Mouse (Mus musculus) myocyte (in vitro differentiated cells): ENCODE measurements around the gene Tubb5. TPM values are rescaled to one million over a fixed set of nuclear protein-coding genes. Genes with fewer than 3 reads are reported as not detected.

Source experiments
- H3K27me3 ChIP-seq: one replicate; pipeline ENCODE4 v1.6.1; 2011; ENCODE audit not compliant: control insufficient read depth, insufficient read depth, insufficient read length
- H3K36me3 ChIP-seq: one replicate; pipeline ENCODE4 v1.6.1; 2011; ENCODE audit not compliant: control insufficient read depth, insufficient read depth
- H3K4me2 ChIP-seq: one replicate; pipeline ENCODE4 v1.6.1; 2011; ENCODE audit warnings: low read depth, control low read depth
- H3K4me3 ChIP-seq: one replicate; pipeline ENCODE4 v1.5.1; 2011; ENCODE audit warnings: mild to moderate bottlenecking, control low read depth, moderate library complexity
- H3K79me2 ChIP-seq: one replicate; pipeline ENCODE4 v1.6.1; 2011; ENCODE audit not compliant: control insufficient read depth, insufficient read depth
- H3ac ChIP-seq: one replicate; pipeline ENCODE4 v1.6.1; 2011; ENCODE audit not compliant: control insufficient read depth, insufficient read length
- CEBPB ChIP-seq: IDR thresholded peaks from 2 replicates; pipeline ENCODE4 v1.6.1; 2011; ENCODE audit warnings: mild to moderate bottlenecking, moderate library complexity; ENCODE audit not compliant: poor library complexity, insufficient read depth, severe bottlenecking
- E2F4 ChIP-seq: IDR thresholded peaks from one replicate; pipeline ENCODE4 v1.6.1; 2011; ENCODE audit warnings: mild to moderate bottlenecking, control low read depth, moderate library complexity; ENCODE audit not compliant: insufficient read depth
- MAX ChIP-seq: IDR thresholded peaks from one replicate; pipeline ENCODE4 v1.6.1; 2011; ENCODE audit warnings: low read depth, mild to moderate bottlenecking, control low read depth
- MYOD1 ChIP-seq, 3 experiments: IDR thresholded peaks; one replicate each; pipeline ENCODE4 v1.6.1; 2011; ENCODE audit warnings: control low read depth in 2 of 3, low read depth in 2 of 3, mild to moderate bottlenecking in 2 of 3, moderate library complexity in 1 of 3; ENCODE audit not compliant: insufficient read length in 2 of 3, control insufficient read depth in 1 of 3
- MYOG ChIP-seq, 3 experiments: IDR thresholded peaks; one replicate each; pipeline ENCODE4 v1.6.1; 2011; ENCODE audit warnings: control low read depth in 2 of 3, low read depth in 2 of 3, mild to moderate bottlenecking in 2 of 3; ENCODE audit not compliant: insufficient read length in 2 of 3, control insufficient read depth in 1 of 3, insufficient read depth in 1 of 3
- POLR2A ChIP-seq: IDR thresholded peaks from one replicate; pipeline ENCODE4 v1.6.1; 2011; ENCODE audit warnings: low read depth, mild to moderate bottlenecking, control low read depth, moderate library complexity; ENCODE audit not compliant: insufficient read length
- POLR2AphosphoS2 ChIP-seq: IDR thresholded peaks from one replicate; pipeline ENCODE4 v1.6.1; 2011; ENCODE audit warnings: low read depth, control low read depth; ENCODE audit not compliant: insufficient read length
- REST ChIP-seq: IDR thresholded peaks from one replicate; pipeline ENCODE4 v1.6.1; 2011; ENCODE audit warnings: mild to moderate bottlenecking, control low read depth, moderate library complexity; ENCODE audit not compliant: insufficient read depth, insufficient read length
- SRF ChIP-seq: IDR thresholded peaks from one replicate; pipeline ENCODE4 v1.6.1; 2011; ENCODE audit warnings: low read depth; ENCODE audit not compliant: control insufficient read depth, insufficient read length
- TCF12 ChIP-seq: IDR thresholded peaks from one replicate; pipeline ENCODE4 v1.6.1; 2011; ENCODE audit warnings: mild to moderate bottlenecking, control low read depth; ENCODE audit not compliant: poor library complexity, insufficient read depth, severe bottlenecking
- TCF3 ChIP-seq: IDR thresholded peaks from one replicate; pipeline ENCODE4 v1.6.1; 2011; ENCODE audit warnings: low read depth, control low read depth; ENCODE audit not compliant: insufficient read length
- USF1 ChIP-seq: IDR thresholded peaks from one replicate; pipeline ENCODE4 v1.6.1; 2011; ENCODE audit warnings: low read depth, mild to moderate bottlenecking, control low read depth, moderate library complexity
- polyA plus RNA-seq: library from polyadenylated mRNA; unstranded; fragments of >200 nt; fragmentation: generic; extraction: Trizol; gene quantifications from one replicate; pipeline ENCODE4 v1.2.1, GENCODE M21; 2012; ENCODE audit warnings: missing spikeins

Tubb5 gene
- polyA plus RNA-seq, 1 experiment: 692 TPM

GRCm38 (mm10) chr17:35813245-35813647 is 24.9 kb downstream of the Tubb5 start:
- H3ac ChIP-seq: no peak overlapping the region
- peak overlapping the region; percentile 80 for H3K4me2 ChIP-seq
- no peak for TF ChIP-seq POLR2AphosphoS2
- TF ChIP-seq SRF: peak; percentile 78
- TF ChIP-seq MYOG (IDR thresholded peaks at IDR 0.05; ENCODE audit: control insufficient read depth in 1 of 3, insufficient read depth in 1 of 3, insufficient read length in 2 of 3, low read depth in 2 of 3): peak in 1 of 3 experiments; percentile 19
- no peak for TF ChIP-seq MAX
- peak; percentile 90 for TF ChIP-seq USF1
- no peak for TF ChIP-seq TCF12
- TF ChIP-seq REST: no peak
- peak; percentile 35; the same call in 1 of the 2 replicates for TF ChIP-seq CEBPB
- TF ChIP-seq TCF3: no peak
- peak in 1 of 3 experiments; percentile 16 for TF ChIP-seq MYOD1 (IDR thresholded peaks at IDR 0.05; ENCODE audit: control insufficient read depth in 1 of 3, insufficient read length in 2 of 3, low read depth in 2 of 3)
- TF ChIP-seq E2F4: no peak
- TF ChIP-seq POLR2A: no peak
- no peaks in the 10 kb centered on the region for H3K79me2 ChIP-seq
- no peaks in the 10 kb centered on the region for H3K27me3 ChIP-seq
- H3K4me3 ChIP-seq: peak overlapping the region; percentile 1
- no peaks in the 10 kb centered on the region for H3K36me3 ChIP-seq

GRCm38 (mm10) chr17:35812736-35813135 is 25.4 kb downstream of the Tubb5 start:
- H3K79me2 ChIP-seq: no peaks in the 10 kb centered on the region
- H3K4me2 ChIP-seq: peak overlapping the region; percentile 78
- no peak overlapping the region for H3ac ChIP-seq
- no peaks in the 10 kb centered on the region for H3K27me3 ChIP-seq
- H3K4me3 ChIP-seq: peak overlapping the region; percentile 1
- H3K36me3 ChIP-seq: no peaks in the 10 kb centered on the region
- TF ChIP-seq SRF (no peak), TCF3 (no peak), CEBPB (no peak), MYOD1 (IDR thresholded peaks at IDR 0.05; ENCODE audit: control insufficient read depth in 1 of 3, insufficient read length in 2 of 3, low read depth in 2 of 3) (no peak), POLR2AphosphoS2 (no peak), TCF12 (no peak), MAX (no peak), USF1 (no peak), POLR2A (no peak), MYOG (IDR thresholded peaks at IDR 0.05; ENCODE audit: control insufficient read depth in 1 of 3, insufficient read depth in 1 of 3, insufficient read length in 2 of 3, low read depth in 2 of 3) (no peak), REST (no peak), E2F4 (no peak)

GRCm38 (mm10) chr17:35812307-35812706 is 25.8 kb downstream of the Tubb5 start:
- Histone ChIP-seq H3K4me2 (peak overlapping the region; percentile 78), H3K27me3 (no peaks in the 10 kb centered on the region), H3K36me3 (no peaks in the 10 kb centered on the region), H3K79me2 (no peaks in the 10 kb centered on the region), H3ac (no peak overlapping the region), H3K4me3 (no peak overlapping the region)
- TF ChIP-seq POLR2A: no peak
- no peak for TF ChIP-seq TCF3
- no peak for TF ChIP-seq REST
- no peak for TF ChIP-seq E2F4
- TF ChIP-seq USF1: no peak
- TF ChIP-seq POLR2AphosphoS2: no peak
- no peak for TF ChIP-seq MYOD1 (IDR thresholded peaks at IDR 0.05; ENCODE audit: control insufficient read depth in 1 of 3, insufficient read length in 2 of 3, low read depth in 2 of 3)
- no peak for TF ChIP-seq MAX
- no peak for TF ChIP-seq SRF
- no peak for TF ChIP-seq TCF12
- TF ChIP-seq MYOG (IDR thresholded peaks at IDR 0.05; ENCODE audit: control insufficient read depth in 1 of 3, insufficient read depth in 1 of 3, insufficient read length in 2 of 3, low read depth in 2 of 3): no peak
- no peak for TF ChIP-seq CEBPB

GRCm38 (mm10) chr17:35810900-35811648 is 27.0 kb downstream of the Tubb5 start:
- no peaks in the 10 kb centered on the region for H3K36me3 ChIP-seq
- H3K79me2 ChIP-seq: no peaks in the 10 kb centered on the region
- H3K27me3 ChIP-seq: no peaks in the 10 kb centered on the region
- H3K4me3 ChIP-seq: no peak overlapping the region
- no peak overlapping the region for H3K4me2 ChIP-seq
- TF ChIP-seq TCF12: no peak
- TF ChIP-seq E2F4: no peak
- no peak for TF ChIP-seq MYOD1 (IDR thresholded peaks at IDR 0.05; ENCODE audit: control insufficient read depth in 1 of 3, insufficient read length in 2 of 3, low read depth in 2 of 3)
- TF ChIP-seq USF1: no peak
- no peak overlapping the region for H3ac ChIP-seq

GRCm38 (mm10) chr17:35809395-35809794 is 28.7 kb downstream of the Tubb5 start:
- Histone ChIP-seq H3K4me2 (no peak overlapping the region), H3K27me3 (no peaks in the 10 kb centered on the region)
- TF ChIP-seq POLR2AphosphoS2 (no peak), TCF3 (no peak), REST (no peak), TCF12 (no peak), USF1 (no peak), E2F4 (no peak), POLR2A (no peak), MYOD1 (IDR thresholded peaks at IDR 0.05; ENCODE audit: control insufficient read depth in 1 of 3, insufficient read length in 2 of 3, low read depth in 2 of 3) (no peak)

More at GRCm38 (mm10) chr17:35809395-35809794, 28.7 kb downstream of the Tubb5 start:
- Histone ChIP-seq H3K36me3 (no peaks in the 10 kb centered on the region), H3K79me2 (no peaks in the 10 kb centered on the region), H3K4me3 (no peak overlapping the region), H3ac (no peak overlapping the region)
